Mouse (Mus musculus) heart, embryonic 14.5 days (tissue): ENCODE data around the gene Atp2b4. TPM values are rescaled to one million over a fixed set of nuclear protein-coding genes. Genes with fewer than 3 reads are reported as not detected.

ENCODE experiments used
- ATAC-seq: fragments of 200-750 bp; cut with Nextera tagmentation; 2 replicates; pipeline ENCODE4 v1.8.0; 2017; ENCODE audit warnings: low read depth, moderate TSS enrichment; ENCODE audit not compliant: insufficient number of reproducible peaks, insufficient read depth, low FRiP score
- H3K27ac ChIP-seq, 2 experiments: fragments of 200-500 bp in 1 of 2; fragments of 300-500 bp in 1 of 2; sonication (generic) in 1 of 2; replicated peaks in 1 of 2; 2 replicates each; pipeline ENCODE4 v1.5.1; 2012 to 2014; ENCODE audit warnings: low read depth in 2 of 2, low read length in 2 of 2, control low read depth in 1 of 2, mild to moderate bottlenecking in 1 of 2, mixed read lengths in 1 of 2; ENCODE audit not compliant: control insufficient read depth in 1 of 2, insufficient read depth in 1 of 2
- H3K27me3 ChIP-seq: fragments of 300-500 bp; sonication (generic); 2 replicates; pipeline ENCODE4 v1.6.1; 2014; ENCODE audit warnings: mild to moderate bottlenecking, low read length, control low read depth; ENCODE audit not compliant: control insufficient read depth, insufficient read depth
- H3K36me3 ChIP-seq: fragments of 300-500 bp; sonication (generic); 2 replicates; pipeline ENCODE4 v1.6.1; 2014; ENCODE audit warnings: mild to moderate bottlenecking, control low read depth, low read length, mixed read lengths; ENCODE audit not compliant: control insufficient read depth, insufficient read depth
- H3K4me1 ChIP-seq, 2 experiments: fragments of 200-500 bp in 1 of 2; fragments of 300-500 bp in 1 of 2; sonication (generic) in 1 of 2; 2 replicates each; pipeline ENCODE4 v1.6.1; 2012 to 2014; ENCODE audit warnings: low read length in 2 of 2, control low read depth in 1 of 2, mixed read lengths in 1 of 2; ENCODE audit not compliant: control insufficient read depth in 2 of 2, insufficient read depth in 2 of 2
- H3K4me2 ChIP-seq: fragments of 300-500 bp; sonication (generic); 2 replicates; pipeline ENCODE4 v1.6.1; 2014; ENCODE audit warnings: mild to moderate bottlenecking, low read length
- H3K4me3 ChIP-seq, 2 experiments: fragments of 200-500 bp in 1 of 2; fragments of 300-500 bp in 1 of 2; sonication (generic) in 1 of 2; 2 replicates each; pipeline ENCODE4 v1.5.1; 2012 to 2014; ENCODE audit warnings: low read length in 2 of 2, mild to moderate bottlenecking in 2 of 2, control low read depth in 1 of 2, low read depth in 1 of 2, moderate library complexity in 1 of 2; ENCODE audit not compliant: control insufficient read depth in 1 of 2, insufficient read depth in 1 of 2
- H3K9ac ChIP-seq: fragments of 300-500 bp; sonication (generic); 2 replicates; pipeline ENCODE4 v1.6.1; 2014; ENCODE audit warnings: mild to moderate bottlenecking, low read length
- H3K9me3 ChIP-seq: fragments of 300-500 bp; sonication (generic); 2 replicates; pipeline ENCODE4 v1.6.1; 2016; ENCODE audit warnings: low read length, control low read depth; ENCODE audit not compliant: control insufficient read depth
- WGBS: fragments of 180-500 bp; shearing (Covaris S2); extraction: QIAGEN DNeasy Blood & Tissue Kit; methylation state at CpG from one replicate; pipeline ENCODE4 v1.1.7; 2014; 5-methylcytosine and 5-hydroxymethylcytosine counted together
- polyA plus RNA-seq: library from polyadenylated mRNA; unstranded; fragments of >200 nt; fragmentation: Nextera tagmentation; extraction: Ambion mirVana; gene quantifications from 2 replicates; pipeline ENCODE4 v1.2.1, GENCODE M21; 2014

The Atp2b4 gene
- polyA plus RNA-seq, 1 experiment from 2014 or later: 21.3 TPM

GRCm38 (mm10) chr1:133663427-133663826 is 137.4 kb downstream of the Atp2b4 start:
- ATAC-seq: no peak
- 33% methylated on average over 4 of the region's 4 CpGs for WGBS
- Histone ChIP-seq H3K27ac (peak overlapping the region; percentile 55 to 61), H3K4me1 (peaks cover 11 to 19% of the 10 kb centered on the region in 2 experiments), H3K9me3 (no peaks in the 10 kb centered on the region), H3K4me3 (no peak overlapping the region), H3K4me2 (no peak overlapping the region), H3K27me3 (no peaks in the 10 kb centered on the region), H3K9ac (no peak overlapping the region), H3K36me3 (peaks cover 14% of the 10 kb centered on the region)

GRCm38 (mm10) chr1:133662941-133663340 is 137.9 kb downstream of the Atp2b4 start:
- no peaks in the 10 kb centered on the region for H3K9me3 ChIP-seq
- peaks cover 14 to 24% of the 10 kb centered on the region in 2 experiments for H3K4me1 ChIP-seq
- H3K27ac ChIP-seq: peak overlapping the region; percentile 55 to 61; a peak in 3 of 4 replicates
- no peaks in the 10 kb centered on the region for H3K27me3 ChIP-seq
- H3K9ac ChIP-seq: no peak overlapping the region
- ATAC-seq: no peak
- H3K4me3 ChIP-seq: no peak overlapping the region
- H3K4me2 ChIP-seq: no peak overlapping the region
- WGBS: 91% methylated on average over 7 of the region's 7 CpGs
- peaks cover 18% of the 10 kb centered on the region for H3K36me3 ChIP-seq

- peak within 1 kb of the TSS; percentile 91 for H3K9ac ChIP-seq
- peak within 1 kb of the TSS; percentile 94 for H3K4me2 ChIP-seq
- no peaks in the 10 kb centered on the region for H3K27me3 ChIP-seq
- H3K9me3 ChIP-seq: no peaks in the 10 kb centered on the region
- ATAC-seq: peak; percentile 95
- peaks cover 32% of the 10 kb centered on the region for H3K36me3 ChIP-seq
- peak within 1 kb of the TSS; percentile 83 to 89 for H3K4me3 ChIP-seq
- peaks cover 17 to 39% of the 10 kb centered on the region in 2 experiments for H3K4me1 ChIP-seq
- H3K27ac ChIP-seq: peak within 1 kb of the TSS; percentile 92 to 97
- WGBS: 4% methylated on average over 24 of the region's 26 CpGs
These were observed 139.5 kb downstream of the Atp2b4 start, which contains the start of gene Gm38394 for GRCm38 (mm10) chr1:133661203-133661933. Gene Gm38394 (minus strand): TSS chr1:133661318.

GRCm38 (mm10) chr1:133660466-133661202 is 140.2 kb downstream of the Atp2b4 start, which contains the start of gene Zbed6:
Gene Zbed6 (minus strand): TSS chr1:133660885.
- Histone ChIP-seq H3K9me3 (no peaks in the 10 kb centered on the region), H3K4me2 (peak within 1 kb of the TSS; percentile 94), H3K4me1 (peaks cover 17 to 45% of the 10 kb centered on the region in 2 experiments), H3K9ac (peak within 1 kb of the TSS; percentile 91), H3K27me3 (no peaks in the 10 kb centered on the region), H3K36me3 (peaks cover 38% of the 10 kb centered on the region), H3K4me3 (peak within 1 kb of the TSS; percentile 83 to 89), H3K27ac (peak within 1 kb of the TSS; percentile 92 to 97)
- ATAC-seq: peak; percentile 66
- WGBS: under 1% methylated on average over 40 of the region's 41 CpGs

- H3K4me1 ChIP-seq: peaks cover 15 to 45% of the 10 kb centered on the region in 2 experiments
- H3K9ac ChIP-seq: peak overlapping the region; percentile 35; the same call in 1 of the 2 replicates
- no peak overlapping the region for H3K27ac ChIP-seq
- no peak for ATAC-seq
- H3K4me2 ChIP-seq: peak overlapping the region; percentile 94
- whole genome bisulfite sequencing: 73% methylated on average over 3 of the region's 3 CpGs
- no peak overlapping the region for H3K4me3 ChIP-seq
- H3K27me3 ChIP-seq: no peaks in the 10 kb centered on the region
- H3K9me3 ChIP-seq: no peaks in the 10 kb centered on the region
- H3K36me3 ChIP-seq: peaks cover 44% of the 10 kb centered on the region
These were observed 142.0 kb downstream of the Atp2b4 start for GRCm38 (mm10) chr1:133658878-133659277.

- ATAC-seq: no peak
- no peaks in the 10 kb centered on the region for H3K27me3 ChIP-seq
- H3K9ac ChIP-seq: no peak overlapping the region
- 52% methylated on average over 5 of the region's 5 CpGs for WGBS
- no peaks in the 10 kb centered on the region for H3K9me3 ChIP-seq
- no peak overlapping the region for H3K4me2 ChIP-seq
- no peak overlapping the region for H3K27ac ChIP-seq
- H3K36me3 ChIP-seq: peaks cover 60% of the 10 kb centered on the region
- H3K4me3 ChIP-seq: no peak overlapping the region
- peaks cover 13 to 45% of the 10 kb centered on the region in 2 experiments for H3K4me1 ChIP-seq
These were observed 144.0 kb downstream of the Atp2b4 start for GRCm38 (mm10) chr1:133656811-133657210.

GRCm38 (mm10) chr1:133653033-133653432 is 147.8 kb downstream of the Atp2b4 start:
- Histone ChIP-seq H3K36me3 (peaks cover 67% of the 10 kb centered on the region), H3K9me3 (no peaks in the 10 kb centered on the region), H3K27ac (no peak overlapping the region), H3K27me3 (no peaks in the 10 kb centered on the region), H3K4me1 (peaks cover 3 to 21% of the 10 kb centered on the region in 2 experiments; a peak in 3 of 4 replicates), H3K4me2 (no peak overlapping the region), H3K4me3 (no peak overlapping the region), H3K9ac (no peak overlapping the region)
- 94% methylated on average over 1 of the region's 1 CpGs for WGBS
- no peak for ATAC-seq
